Mouse (Mus musculus) midbrain, postnatal 0 days (tissue): ENCODE measurements around the gene 2610507B11Rik. TPM values are rescaled to one million over a fixed set of nuclear protein-coding genes. Genes with fewer than 3 reads are reported as not detected.

Experiments used
- ATAC-seq: fragments of 200-750 bp; cut with Nextera tagmentation; 2 replicates; pipeline ENCODE4 v1.8.0; 2017; ENCODE audit warnings: moderate number of reproducible peaks, mild to moderate bottlenecking, moderate TSS enrichment, moderate library complexity; ENCODE audit not compliant: low FRiP score
- DNase-seq: peaks from one replicate; pipeline ENCODE4 v3.0.0-alpha.2; 2015; ENCODE audit warnings: low spot score
- H3K27ac ChIP-seq: fragments of 300-500 bp; sonication (generic); 2 replicates; pipeline ENCODE4 v1.5.1; 2014; ENCODE audit warnings: low read depth, mild to moderate bottlenecking, low read length, mixed read lengths
- H3K27me3 ChIP-seq: fragments of 300-500 bp; sonication (generic); 2 replicates; pipeline ENCODE4 v1.6.1; 2014; ENCODE audit warnings: low read length, control low read depth, mixed read lengths; ENCODE audit not compliant: insufficient read depth
- H3K36me3 ChIP-seq: fragments of 300-500 bp; sonication (generic); 2 replicates; pipeline ENCODE4 v1.6.1; 2014; ENCODE audit warnings: low read length, control low read depth, mixed read lengths; ENCODE audit not compliant: insufficient read depth
- H3K4me1 ChIP-seq: fragments of 300-500 bp; sonication (generic); 2 replicates; pipeline ENCODE4 v1.6.1; 2014; ENCODE audit warnings: mild to moderate bottlenecking, control low read depth, antibody characterized with exemption, low read length, mixed read lengths; ENCODE audit not compliant: insufficient read depth
- H3K4me2 ChIP-seq: fragments of 300-500 bp; sonication (generic); 2 replicates; pipeline ENCODE4 v1.6.1; 2014; ENCODE audit warnings: low read depth, mild to moderate bottlenecking, low read length, mixed read lengths; ENCODE audit not compliant: poor library complexity, severe bottlenecking
- H3K4me3 ChIP-seq: fragments of 300-500 bp; sonication (generic); 2 replicates; pipeline ENCODE4 v1.5.1; 2014; ENCODE audit warnings: low read depth, mild to moderate bottlenecking, low read length, moderate library complexity
- H3K9ac ChIP-seq: fragments of 300-500 bp; sonication (generic); replicated peaks from 2 replicates; pipeline ENCODE4 v1.6.1; 2014; ENCODE audit warnings: mild to moderate bottlenecking, low read length, moderate library complexity, mixed read lengths; ENCODE audit not compliant: poor library complexity, severe bottlenecking
- H3K9me3 ChIP-seq: fragments of 300-500 bp; sonication (generic); 2 replicates; pipeline ENCODE4 v1.6.1; 2016; ENCODE audit warnings: low read length, control low read depth
- CTCF ChIP-seq: IDR thresholded peaks from 2 replicates; pipeline ENCODE4 v1.5.1; 2016; ENCODE audit warnings: antibody characterized with exemption, mild to moderate bottlenecking
- WGBS: fragments of 180-500 bp; shearing (Covaris S2); extraction: QIAGEN DNeasy Blood & Tissue Kit; methylation state at CpG from one replicate; pipeline ENCODE4 v1.1.7; 2014; 5-methylcytosine and 5-hydroxymethylcytosine counted together
- polyA plus RNA-seq: library from polyadenylated mRNA; unstranded; fragments of >200 nt; fragmentation: Nextera tagmentation; extraction: Ambion mirVana; gene quantifications from 2 replicates; pipeline ENCODE4 v1.2.1, GENCODE M21; 2015
- total RNA-seq: library from RNA; depleted of rRNA; stranded (reverse); fragments of >200 nt; gene quantifications from 2 replicates; pipeline ENCODE4 v1.2.3, GENCODE M21; 2014

2610507B11Rik gene
- total and polyA plus RNA-seq, 2 experiments from 2014 or later = 49.2 to 71.4 TPM

GRCm38 (mm10) chr11:78318411-78318810, 56.9 kb downstream of the 2610507B11Rik start:
- no peak for ATAC-seq
- no peak overlapping the region for H3K4me2 ChIP-seq
- H3K4me1 ChIP-seq = peaks cover 3% of the 10 kb centered on the region; the same call in 1 of the 2 replicates
- no peak for TF ChIP-seq CTCF
- no peaks in the 10 kb centered on the region for H3K9me3 ChIP-seq
- peak; percentile 56 for DNase-seq
- H3K27ac ChIP-seq = no peak overlapping the region
- H3K27me3 ChIP-seq = no peaks in the 10 kb centered on the region
- no peak overlapping the region for H3K9ac ChIP-seq
- 86% methylated on average over 2 of the region's 2 CpGs for WGBS
- no peak overlapping the region for H3K4me3 ChIP-seq
- no peaks in the 10 kb centered on the region for H3K36me3 ChIP-seq

- ATAC-seq (peak; percentile 65), DNase-seq (peak; percentile 79)
- Histone ChIP-seq H3K27me3 (no peaks in the 10 kb centered on the region), H3K9me3 (no peaks in the 10 kb centered on the region), H3K4me2 (peak overlapping the region; percentile 36), H3K36me3 (0 out of 2 replicates have a peak, but pooled peaks cover 2% of the 10 kb centered on the region), H3K4me1 (peaks cover 3% of the 10 kb centered on the region; the same call in 1 of the 2 replicates), H3K27ac (peak overlapping the region; percentile 76), H3K9ac (peak overlapping the region; percentile 26; the same call in 1 of the 2 replicates), H3K4me3 (peak overlapping the region; percentile 20; the same call in 1 of the 2 replicates)
- WGBS = 51% methylated on average over 2 of the region's 2 CpGs
- TF ChIP-seq CTCF = no peak
Measured at GRCm38 (mm10) chr11:78322076-78322831, 60.7 kb downstream of the 2610507B11Rik start.

- 8% methylated on average over 15 of the region's 15 CpGs for WGBS
- ATAC-seq = peak; percentile 85
Measured at GRCm38 (mm10) chr11:78322860-78323259, 61.3 kb downstream of the 2610507B11Rik start, which contains the start of gene Aldoc. Gene Aldoc, plus strand, starts transcription at chr11:78322968.

GRCm38 (mm10) chr11:78324000-78324785, 62.6 kb downstream of the 2610507B11Rik start:
- peak overlapping the region; percentile 76; the same call in 1 of the 2 replicates for H3K27ac ChIP-seq
- H3K4me3 ChIP-seq = peak overlapping the region; percentile 5; the same call in 1 of the 2 replicates
- no peaks in the 10 kb centered on the region for H3K9me3 ChIP-seq
- no peaks in the 10 kb centered on the region for H3K27me3 ChIP-seq
- no peak for TF ChIP-seq CTCF
- 0 out of 2 replicates have a peak, but pooled peaks cover 2% of the 10 kb centered on the region for H3K36me3 ChIP-seq
- H3K9ac ChIP-seq = no peak overlapping the region
- H3K4me2 ChIP-seq = peak overlapping the region; percentile 36
- no peak for ATAC-seq
- WGBS = 79% methylated on average over 15 of the region's 15 CpGs
- H3K4me1 ChIP-seq = peaks cover 6% of the 10 kb centered on the region; the same call in 1 of the 2 replicates
- peak; percentile 78 for DNase-seq

More at GRCm38 (mm10) chr11:78322860-78323259, 61.3 kb downstream of the 2610507B11Rik start, which contains the start of gene Aldoc:
- H3K4me3 ChIP-seq = peak within 1 kb of the TSS; percentile 20
- no peak; the same call in 1 of the 2 replicates for TF ChIP-seq CTCF
- H3K4me1 ChIP-seq = peaks cover 3% of the 10 kb centered on the region; the same call in 1 of the 2 replicates
- peak within 1 kb of the TSS; percentile 26 for H3K9ac ChIP-seq
- 0 out of 2 replicates have a peak, but pooled peaks cover 2% of the 10 kb centered on the region for H3K36me3 ChIP-seq
- H3K9me3 ChIP-seq = no peaks in the 10 kb centered on the region
- peak within 1 kb of the TSS; percentile 76 for H3K27ac ChIP-seq
- no peaks in the 10 kb centered on the region for H3K27me3 ChIP-seq
- peak within 1 kb of the TSS; percentile 36 for H3K4me2 ChIP-seq
- DNase-seq = peak; percentile 91

GRCm38 (mm10) chr11:78324965-78325364, 63.4 kb downstream of the 2610507B11Rik start:
- Histone ChIP-seq H3K9me3 (no peaks in the 10 kb centered on the region), H3K4me3 (0 out of 2 replicates have a peak overlapping the region, but pooled peaks have one; percentile 5), H3K27me3 (no peaks in the 10 kb centered on the region), H3K9ac (no peak overlapping the region), H3K4me1 (peaks cover 8% of the 10 kb centered on the region; the same call in 1 of the 2 replicates), H3K36me3 (0 out of 2 replicates have a peak, but pooled peaks cover 2% of the 10 kb centered on the region), H3K27ac (no peak overlapping the region), H3K4me2 (peak overlapping the region; percentile 36)
- DNase-seq = no peak
- WGBS = 89% methylated on average over 12 of the region's 12 CpGs
- peak; percentile 11; the same call in 1 of the 2 replicates for TF ChIP-seq CTCF
- no peak for ATAC-seq
